Mouse (Mus musculus) G1E (cell line): ENCODE results near the gene Tnnc1. TPM values are rescaled to one million over a fixed set of nuclear protein-coding genes. Genes with fewer than 3 reads are reported as not detected.

Experiments used
- ATAC-seq: 2 replicates; pipeline ENCODE4 v1.8.0; 2016; ENCODE audit warnings: mild to moderate bottlenecking; ENCODE audit not compliant: insufficient number of reproducible peaks, poor library complexity, low FRiP score, severe bottlenecking; ENCODE audit errors: extremely low read depth
- DNase-seq: peaks from one replicate; pipeline ENCODE4 v3.0.0; 2012; ENCODE audit warnings: low spot score
- H3K27me3 ChIP-seq: 2 replicates; pipeline ENCODE4 v1.6.1; 2012; ENCODE audit warnings: mild to moderate bottlenecking, low read length, inconsistent platforms; ENCODE audit not compliant: insufficient read depth
- H3K36me3 ChIP-seq: replicated peaks from 2 replicates; pipeline ENCODE3; 2012; ENCODE audit warnings: mild to moderate bottlenecking, inconsistent platforms
- H3K4me1 ChIP-seq: 2 replicates; pipeline ENCODE4 v1.6.1; 2012; ENCODE audit warnings: low read depth, low read length, inconsistent platforms, mixed read lengths; ENCODE audit not compliant: insufficient read depth
- H3K4me3 ChIP-seq: 2 replicates; pipeline ENCODE4 v1.5.1; 2012; ENCODE audit warnings: low read depth, mild to moderate bottlenecking, inconsistent platforms, low read length, moderate library complexity, mixed read lengths
- H3K9me3 ChIP-seq: replicated peaks from 2 replicates; pipeline ENCODE4 v1.6.1; 2012; ENCODE audit warnings: inconsistent platforms
- CTCF ChIP-seq: IDR thresholded peaks from 2 replicates; pipeline ENCODE4 v1.5.1; 2012; ENCODE audit warnings: low read depth, low read length, inconsistent platforms, mixed read lengths
- GATA1 ChIP-seq: IDR thresholded peaks from 2 replicates; pipeline ENCODE4 v1.6.1; 2012; ENCODE audit warnings: borderline replicate concordance, low read length, inconsistent platforms, mixed read lengths
- GATA2 ChIP-seq: IDR thresholded peaks from 2 replicates; pipeline ENCODE4 v1.6.1; 2012; ENCODE audit warnings: low read depth, low read length, inconsistent platforms, borderline replicate concordance
- POLR2AphosphoS5 ChIP-seq: IDR thresholded peaks from 2 replicates; pipeline ENCODE4 v1.6.1; 2012; ENCODE audit warnings: low read depth, low read length, inconsistent platforms; ENCODE audit not compliant: insufficient replicate concordance
- TAL1 ChIP-seq: conservative IDR thresholded peaks from 2 replicates; pipeline ENCODE4 v1.6.1; 2012; ENCODE audit warnings: low read depth, low read length, inconsistent platforms, mixed read lengths
- polyA plus RNA-seq: library from polyadenylated mRNA; stranded (reverse); fragments of >175 nt; gene quantifications from 2 replicates; pipeline ENCODE4 v1.2.3, GENCODE M21; 2012
- total RNA-seq, 2 experiments: library from RNA; stranded (forward) in 1 of 2; stranded (reverse) in 1 of 2; fragments of 200-1000 nt in 1 of 2; fragments of >200 nt in 1 of 2; fragmentation: Nextera tagmentation in 1 of 2; gene quantifications; 2 replicates each; pipeline ENCODE4 v1.2.3; 2014 to 2017

Tnnc1 gene
- total and polyA plus RNA-seq, 3 experiments, result 0.08 to 3.3 (median 1.1) TPM

- TF ChIP-seq GATA2 (no peak), POLR2AphosphoS5 (no peak), GATA1 (no peak), TAL1 (no peak), CTCF (no peak)
- Histone ChIP-seq H3K4me1 (peaks cover 46% of the 10 kb centered on the region), H3K4me3 (no peak overlapping the region), H3K36me3 (peaks cover 6% of the 10 kb centered on the region), H3K9me3 (no peaks in the 10 kb centered on the region), H3K27me3 (peaks cover 74% of the 10 kb centered on the region)
- DNase-seq, result no peak
- no peak for ATAC-seq
Measured at GRCm38 (mm10) chr14:31165458-31165857, 42.7 kb upstream of the Tnnc1 start.

DNA sequence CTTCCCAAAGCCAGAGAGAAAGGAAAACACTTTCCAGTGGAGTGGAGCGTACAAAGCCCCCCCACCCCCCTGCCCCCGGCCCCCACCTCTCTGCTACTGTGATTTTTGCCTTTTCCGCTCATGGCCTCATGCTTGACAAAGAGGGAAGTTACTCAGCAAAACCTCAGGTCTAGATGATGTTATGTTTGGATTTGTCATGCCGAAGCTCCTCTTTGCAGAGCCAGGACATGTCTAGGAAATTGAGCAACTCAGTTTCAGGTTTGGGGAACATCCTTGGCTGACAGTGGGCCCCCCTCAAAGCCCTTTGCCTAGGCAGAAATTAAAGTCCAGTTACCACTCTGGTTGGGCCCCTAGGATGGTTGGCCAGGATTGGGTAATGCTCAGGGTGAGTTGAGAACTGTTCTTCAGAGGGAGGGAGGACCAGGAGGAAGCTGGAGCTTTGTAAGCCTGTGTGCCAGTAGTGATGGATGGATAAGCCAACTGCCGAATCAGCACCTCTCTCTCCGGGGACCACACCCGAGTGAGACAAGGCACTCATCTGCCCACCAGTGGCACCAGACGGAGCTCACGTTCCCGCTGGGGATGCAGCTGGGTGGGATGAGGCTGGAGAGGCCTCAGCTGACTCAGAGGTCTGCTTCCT is 42.0 kb upstream of the Tnnc1 start:
- no peak for DNase-seq
- TF ChIP-seq CTCF, result no peak
- TF ChIP-seq POLR2AphosphoS5, result no peak
- no peak for TF ChIP-seq GATA1
- no peak for TF ChIP-seq GATA2
- no peak for TF ChIP-seq TAL1
- peaks cover 68% of the 10 kb centered on the region for H3K27me3 ChIP-seq
- peaks cover 52% of the 10 kb centered on the region for H3K4me1 ChIP-seq
- H3K4me3 ChIP-seq, result peak overlapping the region; percentile 7; the same call in 1 of the 2 replicates
- H3K36me3 ChIP-seq, result peaks cover 12% of the 10 kb centered on the region
- H3K9me3 ChIP-seq, result no peaks in the 10 kb centered on the region
- no peak for ATAC-seq

GRCm38 (mm10) chr14:31166827-31167226 is 41.3 kb upstream of the Tnnc1 start:
- no peak for ATAC-seq
- peaks cover 60% of the 10 kb centered on the region for H3K4me1 ChIP-seq
- TF ChIP-seq CTCF (no peak), GATA2 (no peak), GATA1 (no peak), POLR2AphosphoS5 (no peak), TAL1 (no peak)

DNA sequence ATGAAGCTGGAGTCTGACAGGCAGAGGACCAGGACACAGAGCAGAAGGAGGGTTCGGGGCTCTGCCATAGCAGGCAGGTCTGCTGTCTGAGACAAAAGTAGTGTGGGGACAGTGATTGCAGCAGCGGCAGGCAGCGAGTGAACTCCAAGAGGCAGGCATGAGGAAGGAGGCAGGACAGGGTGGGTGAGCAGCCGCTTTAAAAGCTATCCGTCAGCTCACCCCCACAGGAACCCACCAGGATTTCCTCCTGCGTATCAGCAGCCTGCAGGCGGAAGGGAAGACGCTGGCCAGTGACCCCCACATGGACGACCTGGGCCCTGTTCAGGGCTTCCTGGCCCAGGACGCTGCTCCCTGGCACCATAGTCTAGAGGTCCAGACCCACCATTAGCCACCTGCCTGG is 39.7 kb upstream of the Tnnc1 start, which contains the start of gene Stab1:
TSS of gene Stab1 (minus strand) at position 217 of the 400 bp plus-strand sequence.
- peaks cover 44% of the 10 kb centered on the region for H3K27me3 ChIP-seq

More at GRCm38 (mm10) chr14:31166827-31167226, 41.3 kb upstream of the Tnnc1 start:
- Histone ChIP-seq H3K4me3 (no peak overlapping the region), H3K36me3 (peaks cover 19% of the 10 kb centered on the region), H3K9me3 (no peaks in the 10 kb centered on the region), H3K27me3 (peaks cover 60% of the 10 kb centered on the region)
- no peak for DNase-seq

DNA sequence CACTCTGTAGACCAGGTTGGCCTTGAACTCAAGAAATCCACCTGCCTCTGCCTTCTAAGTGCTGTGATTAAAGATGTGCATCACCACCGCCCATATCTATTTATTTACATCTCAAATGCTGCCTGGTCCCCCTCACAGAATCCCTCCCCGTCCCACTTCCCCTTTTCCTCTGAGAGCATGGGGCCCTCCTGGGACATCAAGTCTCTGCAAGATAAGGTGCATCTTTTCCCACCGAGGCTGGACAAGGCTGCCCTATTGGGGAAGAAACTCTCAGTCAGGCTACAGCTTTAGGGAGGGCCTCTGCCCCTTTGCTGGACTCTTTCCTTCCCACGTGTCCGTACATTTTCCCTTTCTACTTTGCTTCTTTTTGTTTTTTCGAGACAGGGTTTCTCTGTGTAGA is 38.6 kb upstream of the Tnnc1 start:
- Histone ChIP-seq H3K9me3 (no peaks in the 10 kb centered on the region), H3K36me3 (peaks cover 46% of the 10 kb centered on the region), H3K4me1 (peaks cover 60% of the 10 kb centered on the region), H3K4me3 (no peak overlapping the region), H3K27me3 (peaks cover 34% of the 10 kb centered on the region)
- DNase-seq, result peak; percentile 45
- TF ChIP-seq CTCF (no peak), POLR2AphosphoS5 (no peak), GATA1 (no peak), GATA2 (no peak), TAL1 (no peak)
- ATAC-seq, result peak; percentile 50; the same call in 1 of the 2 replicates

More for the DNA sequence above, 39.7 kb upstream of the Tnnc1 start, which contains the start of gene Stab1:
- H3K9me3 ChIP-seq, result no peaks in the 10 kb centered on the region
- peaks cover 66% of the 10 kb centered on the region for H3K4me1 ChIP-seq
- no peak for DNase-seq
- no peak within 1 kb of the TSS for H3K4me3 ChIP-seq
- no peak for ATAC-seq
- H3K36me3 ChIP-seq, result peaks cover 35% of the 10 kb centered on the region
- TF ChIP-seq GATA2 (no peak), POLR2AphosphoS5 (no peak)

GRCm38 (mm10) chr14:31170963-31171362 is 37.1 kb upstream of the Tnnc1 start:
- Histone ChIP-seq H3K36me3 (peaks cover 61% of the 10 kb centered on the region), H3K9me3 (no peaks in the 10 kb centered on the region), H3K4me3 (no peak overlapping the region), H3K27me3 (peaks cover 23% of the 10 kb centered on the region), H3K4me1 (peaks cover 52% of the 10 kb centered on the region)
- no peak for TF ChIP-seq GATA1
- TF ChIP-seq TAL1, result no peak
- no peak for TF ChIP-seq CTCF
- TF ChIP-seq POLR2AphosphoS5, result no peak
- no peak for TF ChIP-seq GATA2
- no peak for DNase-seq
- no peak for ATAC-seq
